Mouse (Mus musculus): Measurements from ENCODE around the gene Rnf34. TPM values are rescaled to one million over a fixed set of nuclear protein-coding genes. Genes with fewer than 3 reads are reported as not detected.

The Rnf34 gene
- polyA plus RNA-seq, 1 experiment = 12.8 TPM

- TF ChIP-seq CTCF (conservative IDR thresholded peaks at IDR 0.05; ENCODE audit: insufficient read depth, insufficient read length, low read depth, low read length) (no peak), POLR2A (IDR thresholded peaks at IDR 0.05; ENCODE audit: low read depth, low read length) (no peak)
- H3K4me1 ChIP-seq (ENCODE audit: control insufficient read depth, insufficient read depth, low read length) = no peaks in the 10 kb centered on the region
- H3K4me3 ChIP-seq (ENCODE audit: insufficient read depth, low read depth, low read length) = peak overlapping the region; percentile 88
- H3K27me3 ChIP-seq (replicated peaks; ENCODE audit: control insufficient read depth, insufficient read depth, low read length) = no peaks in the 10 kb centered on the region
- peak; percentile 94 for DNase-seq
- no peaks in the 10 kb centered on the region for H3K36me3 ChIP-seq (ENCODE audit: control insufficient read depth, insufficient read depth, low read length)
- WGBS = 1% methylated on average over 115 of the region's 120 CpGs
- peak overlapping the region; percentile 31; the same call in 1 of the 2 replicates for H3K27ac ChIP-seq (ENCODE audit: insufficient read depth, low read depth, low read length)
Measured at GRCm38 (mm10) chr5:122899777-122900557, 50.1 kb downstream of the Rnf34 start.

- no peaks in the 10 kb centered on the region for H3K36me3 ChIP-seq (ENCODE audit: control insufficient read depth, insufficient read depth, low read length)
- WGBS = 5% methylated on average over 33 of the region's 33 CpGs
- DNase-seq = no peak
Measured at GRCm38 (mm10) chr5:122900558-122901171, 50.8 kb downstream of the Rnf34 start.

GRCm38 (mm10) chr5:122901179-122901578, 51.3 kb downstream of the Rnf34 start:
- H3K4me3 ChIP-seq (ENCODE audit: insufficient read depth, low read depth, low read length) = no peak overlapping the region
- no peak overlapping the region for H3K27ac ChIP-seq (ENCODE audit: insufficient read depth, low read depth, low read length)
- no peaks in the 10 kb centered on the region for H3K27me3 ChIP-seq (replicated peaks; ENCODE audit: control insufficient read depth, insufficient read depth, low read length)
- TF ChIP-seq POLR2A (IDR thresholded peaks at IDR 0.05; ENCODE audit: low read depth, low read length) (no peak), CTCF (conservative IDR thresholded peaks at IDR 0.05; ENCODE audit: insufficient read depth, insufficient read length, low read depth, low read length) (no peak)
- H3K36me3 ChIP-seq (ENCODE audit: control insufficient read depth, insufficient read depth, low read length) = no peaks in the 10 kb centered on the region
- 63% methylated on average over 11 of the region's 11 CpGs for WGBS
- DNase-seq = no peak
- H3K4me1 ChIP-seq (ENCODE audit: control insufficient read depth, insufficient read depth, low read length) = no peaks in the 10 kb centered on the region

More at GRCm38 (mm10) chr5:122900558-122901171, 50.8 kb downstream of the Rnf34 start:
- Histone ChIP-seq H3K4me1 (ENCODE audit: control insufficient read depth, insufficient read depth, low read length) (no peaks in the 10 kb centered on the region), H3K4me3 (ENCODE audit: insufficient read depth, low read depth, low read length) (peak overlapping the region; percentile 88), H3K27me3 (replicated peaks; ENCODE audit: control insufficient read depth, insufficient read depth, low read length) (no peaks in the 10 kb centered on the region), H3K27ac (ENCODE audit: insufficient read depth, low read depth, low read length) (no peak overlapping the region)
- TF ChIP-seq CTCF (conservative IDR thresholded peaks at IDR 0.05; ENCODE audit: insufficient read depth, insufficient read length, low read depth, low read length) = no peak
- no peak for TF ChIP-seq POLR2A (IDR thresholded peaks at IDR 0.05; ENCODE audit: low read depth, low read length)

GRCm38 (mm10) chr5:122901666-122902065, 51.8 kb downstream of the Rnf34 start:
- TF ChIP-seq CTCF (conservative IDR thresholded peaks at IDR 0.05; ENCODE audit: insufficient read depth, insufficient read length, low read depth, low read length) = no peak
- no peak for TF ChIP-seq POLR2A (IDR thresholded peaks at IDR 0.05; ENCODE audit: low read depth, low read length)
- H3K4me1 ChIP-seq (ENCODE audit: control insufficient read depth, insufficient read depth, low read length) = no peaks in the 10 kb centered on the region
- no peak overlapping the region for H3K4me3 ChIP-seq (ENCODE audit: insufficient read depth, low read depth, low read length)
- no peaks in the 10 kb centered on the region for H3K36me3 ChIP-seq (ENCODE audit: control insufficient read depth, insufficient read depth, low read length)
- H3K27me3 ChIP-seq (replicated peaks; ENCODE audit: control insufficient read depth, insufficient read depth, low read length) = no peaks in the 10 kb centered on the region
- WGBS = 50% methylated on average over 3 of the region's 3 CpGs
- DNase-seq = no peak
- H3K27ac ChIP-seq (ENCODE audit: insufficient read depth, low read depth, low read length) = no peak overlapping the region

GRCm38 (mm10) chr5:122902228-122902627, 52.4 kb downstream of the Rnf34 start:
- Histone ChIP-seq H3K4me3 (ENCODE audit: insufficient read depth, low read depth, low read length) (no peak overlapping the region), H3K27me3 (replicated peaks; ENCODE audit: control insufficient read depth, insufficient read depth, low read length) (no peaks in the 10 kb centered on the region), H3K36me3 (ENCODE audit: control insufficient read depth, insufficient read depth, low read length) (no peaks in the 10 kb centered on the region), H3K27ac (ENCODE audit: insufficient read depth, low read depth, low read length) (no peak overlapping the region), H3K4me1 (ENCODE audit: control insufficient read depth, insufficient read depth, low read length) (no peaks in the 10 kb centered on the region)
- no peak for TF ChIP-seq POLR2A (IDR thresholded peaks at IDR 0.05; ENCODE audit: low read depth, low read length)
- TF ChIP-seq CTCF (conservative IDR thresholded peaks at IDR 0.05; ENCODE audit: insufficient read depth, insufficient read length, low read depth, low read length) = no peak
- WGBS = 94% methylated on average over 6 of the region's 6 CpGs
- DNase-seq = no peak

- H3K27me3 ChIP-seq (replicated peaks; ENCODE audit: control insufficient read depth, insufficient read depth, low read length) = no peaks in the 10 kb centered on the region
- no peak overlapping the region for H3K4me3 ChIP-seq (ENCODE audit: insufficient read depth, low read depth, low read length)
- WGBS = 75% methylated on average over 5 of the region's 5 CpGs
- no peak for TF ChIP-seq POLR2A (IDR thresholded peaks at IDR 0.05; ENCODE audit: low read depth, low read length)
- no peak for TF ChIP-seq CTCF (conservative IDR thresholded peaks at IDR 0.05; ENCODE audit: insufficient read depth, insufficient read length, low read depth, low read length)
- no peaks in the 10 kb centered on the region for H3K36me3 ChIP-seq (ENCODE audit: control insufficient read depth, insufficient read depth, low read length)
- no peak for DNase-seq
- no peak overlapping the region for H3K27ac ChIP-seq (ENCODE audit: insufficient read depth, low read depth, low read length)
- no peaks in the 10 kb centered on the region for H3K4me1 ChIP-seq (ENCODE audit: control insufficient read depth, insufficient read depth, low read length)
Measured at GRCm38 (mm10) chr5:122903165-122903564, 53.3 kb downstream of the Rnf34 start.

GRCm38 (mm10) chr5:122907182-122907581, 57.3 kb downstream of the Rnf34 start:
- H3K4me1 ChIP-seq (ENCODE audit: control insufficient read depth, insufficient read depth, low read length) = no peaks in the 10 kb centered on the region
- no peak overlapping the region for H3K4me3 ChIP-seq (ENCODE audit: insufficient read depth, low read depth, low read length)
- no peak overlapping the region for H3K27ac ChIP-seq (ENCODE audit: insufficient read depth, low read depth, low read length)
- H3K27me3 ChIP-seq (replicated peaks; ENCODE audit: control insufficient read depth, insufficient read depth, low read length) = no peaks in the 10 kb centered on the region
- WGBS = 92% methylated on average over 1 of the region's 1 CpGs
- H3K36me3 ChIP-seq (ENCODE audit: control insufficient read depth, insufficient read depth, low read length) = no peaks in the 10 kb centered on the region
- DNase-seq = no peak
- TF ChIP-seq CTCF (conservative IDR thresholded peaks at IDR 0.05; ENCODE audit: insufficient read depth, insufficient read length, low read depth, low read length) (no peak), POLR2A (IDR thresholded peaks at IDR 0.05; ENCODE audit: low read depth, low read length) (no peak)
